Mouse (Mus musculus) brain, embryonic 14.5 days (tissue): Measurements from ENCODE around the gene Ino80.

ENCODE experiments used
- CTCF ChIP-seq: fragments of 200-500 bp; IDR thresholded peaks from 2 replicates; pipeline ENCODE4 v1.5.1; 2012; ENCODE audit warnings: inconsistent platforms, mild to moderate bottlenecking, moderate library complexity, borderline replicate concordance; ENCODE audit not compliant: insufficient read depth, insufficient read length; ENCODE audit errors: extremely low read depth
- POLR2A ChIP-seq: fragments of 200-500 bp; IDR thresholded peaks from 2 replicates; pipeline ENCODE4 v1.6.1; 2012; ENCODE audit warnings: mild to moderate bottlenecking, inconsistent platforms, borderline replicate concordance; ENCODE audit not compliant: poor library complexity, insufficient read depth, insufficient read length, severe bottlenecking; ENCODE audit errors: extremely low read depth

- TF ChIP-seq CTCF = no peak
- no peak for TF ChIP-seq POLR2A
Measured at GRCm38 (mm10) chr2:119344537-119345138, 132.8 kb downstream of the Ino80 start.
